Mouse (Mus musculus): ENCODE results near the gene Fam214a. TPM values are rescaled to one million over a fixed set of nuclear protein-coding genes. Genes with fewer than 3 reads are reported as not detected.

The Fam214a gene
- polyA plus RNA-seq, 1 experiment from 2014 or later = 14.3 TPM

DNA sequence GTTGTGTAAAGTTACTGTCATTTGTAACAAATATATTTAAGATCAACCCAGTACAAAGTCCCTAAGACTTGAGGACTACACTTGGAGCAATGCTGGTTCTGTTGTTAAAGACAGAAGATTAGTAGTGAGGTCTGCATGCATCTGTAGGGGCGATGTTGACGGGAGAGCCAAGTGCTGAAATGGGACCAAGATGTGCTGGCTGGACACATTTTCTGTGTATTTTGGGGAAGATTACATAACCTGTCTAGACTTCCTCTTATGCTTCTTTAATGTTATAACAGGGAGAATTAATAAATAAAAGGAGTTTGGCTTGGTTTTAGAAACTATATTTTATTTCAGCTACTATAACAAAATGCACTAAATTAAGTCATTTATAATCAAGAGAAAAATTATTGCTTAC is 37.3 kb downstream of the Fam214a start:
- Histone ChIP-seq H3K4me3 (ENCODE audit: control insufficient read depth in 1 of 2, insufficient read depth in 1 of 2, low read depth in 1 of 2, low read length in 2 of 2) (no peak overlapping the region), H3K4me2 (ENCODE audit: low read length) (no peak overlapping the region), H3K9ac (ENCODE audit: low read length) (no peak overlapping the region), H3K9me3 (ENCODE audit: control insufficient read depth, low read length) (no peaks in the 10 kb centered on the region), H3K36me3 (ENCODE audit: control insufficient read depth, insufficient read depth, low read length) (no peaks in the 10 kb centered on the region), H3K27ac (replicated peaks in 1 of 2; ENCODE audit: control insufficient read depth in 1 of 2, insufficient read depth in 1 of 2, low read depth in 2 of 2, low read length in 2 of 2) (no peak overlapping the region), H3K4me1 (ENCODE audit: control insufficient read depth in 2 of 2, insufficient read depth in 2 of 2, low read length in 2 of 2) (peaks cover 0 to 9% of the 10 kb centered on the region in 2 experiments; a peak in 2 of 4 replicates), H3K27me3 (ENCODE audit: control insufficient read depth, insufficient read depth, low read length) (no peaks in the 10 kb centered on the region)
- 77% methylated on average over 2 of the region's 2 CpGs for WGBS
- ATAC-seq (ENCODE audit: insufficient number of reproducible peaks, insufficient read depth, low FRiP score, low read depth) = no peak

DNA sequence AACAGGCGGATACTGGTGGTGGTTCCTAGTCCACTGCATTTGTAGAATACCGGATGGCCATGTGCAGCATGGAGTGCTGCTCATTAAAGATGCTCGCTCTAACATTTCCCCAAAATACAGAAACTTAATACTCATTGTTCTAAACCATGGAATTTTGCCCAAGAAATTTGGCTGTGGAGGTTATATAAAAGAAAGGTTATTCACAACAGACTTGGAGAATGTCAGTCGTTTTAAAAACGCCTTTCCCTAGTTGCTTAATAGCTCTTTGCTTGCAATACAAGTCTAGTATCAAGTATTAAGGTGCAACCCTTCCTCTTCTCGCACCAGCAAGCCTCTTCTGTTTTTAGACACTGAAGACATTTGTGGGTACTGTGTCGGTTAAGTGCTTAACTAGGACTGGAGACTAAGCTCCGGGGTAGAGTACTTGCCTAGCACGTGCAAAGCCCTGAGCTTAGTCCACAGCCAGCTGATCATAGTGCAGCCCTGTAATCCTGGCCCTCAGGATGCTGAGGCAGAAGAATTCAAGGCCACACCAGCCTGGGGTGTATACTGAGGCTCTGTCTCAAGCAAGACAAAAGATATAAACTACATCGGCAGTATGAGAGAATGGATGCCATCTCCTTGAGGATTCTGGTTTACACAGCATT is 42.0 kb downstream of the Fam214a start:
- H3K27me3 ChIP-seq (ENCODE audit: control insufficient read depth, insufficient read depth, low read length) = no peaks in the 10 kb centered on the region
- no peak for ATAC-seq (ENCODE audit: insufficient number of reproducible peaks, insufficient read depth, low FRiP score, low read depth)
- no peaks in the 10 kb centered on the region for H3K36me3 ChIP-seq (ENCODE audit: control insufficient read depth, insufficient read depth, low read length)
- H3K9me3 ChIP-seq (ENCODE audit: control insufficient read depth, low read length) = no peaks in the 10 kb centered on the region
- H3K9ac ChIP-seq (ENCODE audit: low read length) = no peak overlapping the region
- H3K27ac ChIP-seq (replicated peaks in 1 of 2; ENCODE audit: control insufficient read depth in 1 of 2, insufficient read depth in 1 of 2, low read depth in 2 of 2, low read length in 2 of 2) = no peak overlapping the region
- WGBS = 84% methylated on average over 10 of the region's 10 CpGs
- H3K4me3 ChIP-seq (ENCODE audit: control insufficient read depth in 1 of 2, insufficient read depth in 1 of 2, low read depth in 1 of 2, low read length in 2 of 2) = no peak overlapping the region
- no peaks in the 10 kb centered on the region for H3K4me1 ChIP-seq (ENCODE audit: control insufficient read depth in 2 of 2, insufficient read depth in 2 of 2, low read length in 2 of 2)
- H3K4me2 ChIP-seq (ENCODE audit: low read length) = no peak overlapping the region

DNA sequence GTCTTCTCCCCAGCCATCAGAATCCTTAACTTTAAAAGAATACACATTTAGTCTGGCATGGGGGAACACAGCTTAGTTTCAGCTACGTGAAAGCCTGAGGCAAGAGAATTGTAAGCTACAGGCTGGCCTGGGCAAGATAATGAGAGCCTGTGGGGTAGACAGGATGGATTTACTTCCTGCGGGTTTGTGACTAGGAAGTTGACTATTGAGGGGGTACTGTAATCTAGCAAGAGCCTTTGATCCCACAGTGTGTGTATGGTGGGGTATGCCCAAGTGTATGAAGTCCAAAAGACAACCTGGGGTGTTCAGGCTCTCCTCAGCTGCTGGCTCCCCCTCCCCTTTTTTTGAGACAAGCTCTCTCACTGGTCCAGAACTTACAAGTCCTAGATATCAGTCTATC is 43.7 kb downstream of the Fam214a start:
- no peak for ATAC-seq (ENCODE audit: insufficient number of reproducible peaks, insufficient read depth, low FRiP score, low read depth)
- Histone ChIP-seq H3K27ac (replicated peaks in 1 of 2; ENCODE audit: control insufficient read depth in 1 of 2, insufficient read depth in 1 of 2, low read depth in 2 of 2, low read length in 2 of 2) (no peak overlapping the region), H3K4me1 (ENCODE audit: control insufficient read depth in 2 of 2, insufficient read depth in 2 of 2, low read length in 2 of 2) (peaks cover 4 to 7% of the 10 kb centered on the region in 2 experiments), H3K9me3 (ENCODE audit: control insufficient read depth, low read length) (no peaks in the 10 kb centered on the region), H3K27me3 (ENCODE audit: control insufficient read depth, insufficient read depth, low read length) (no peaks in the 10 kb centered on the region), H3K4me3 (ENCODE audit: control insufficient read depth in 1 of 2, insufficient read depth in 1 of 2, low read depth in 1 of 2, low read length in 2 of 2) (no peak overlapping the region), H3K36me3 (ENCODE audit: control insufficient read depth, insufficient read depth, low read length) (no peaks in the 10 kb centered on the region), H3K9ac (ENCODE audit: low read length) (no peak overlapping the region), H3K4me2 (ENCODE audit: low read length) (no peak overlapping the region)
- WGBS = 62% methylated on average over 2 of the region's 2 CpGs

DNA sequence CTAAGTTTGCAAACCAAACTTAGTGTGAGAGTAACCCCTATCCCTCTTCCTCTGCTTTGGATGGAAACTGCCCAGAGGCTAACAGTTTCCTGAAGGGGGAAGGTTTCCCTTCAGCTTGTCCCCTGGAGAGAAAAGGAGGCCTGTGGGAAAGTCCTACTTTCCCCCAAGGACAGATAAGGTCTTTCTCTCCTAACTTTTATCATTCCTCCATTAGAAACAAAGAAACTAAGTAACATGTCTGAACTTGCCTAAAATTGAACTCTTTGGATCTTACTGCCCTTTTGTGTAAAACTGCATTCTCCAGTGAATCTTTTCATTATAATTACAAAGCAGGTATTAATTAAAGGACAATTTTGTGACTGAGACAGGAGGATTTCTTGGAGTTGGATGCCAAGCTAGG is 45.3 kb downstream of the Fam214a start:
- no peak overlapping the region for H3K4me2 ChIP-seq (ENCODE audit: low read length)
- no peak for ATAC-seq (ENCODE audit: insufficient number of reproducible peaks, insufficient read depth, low FRiP score, low read depth)

DNA sequence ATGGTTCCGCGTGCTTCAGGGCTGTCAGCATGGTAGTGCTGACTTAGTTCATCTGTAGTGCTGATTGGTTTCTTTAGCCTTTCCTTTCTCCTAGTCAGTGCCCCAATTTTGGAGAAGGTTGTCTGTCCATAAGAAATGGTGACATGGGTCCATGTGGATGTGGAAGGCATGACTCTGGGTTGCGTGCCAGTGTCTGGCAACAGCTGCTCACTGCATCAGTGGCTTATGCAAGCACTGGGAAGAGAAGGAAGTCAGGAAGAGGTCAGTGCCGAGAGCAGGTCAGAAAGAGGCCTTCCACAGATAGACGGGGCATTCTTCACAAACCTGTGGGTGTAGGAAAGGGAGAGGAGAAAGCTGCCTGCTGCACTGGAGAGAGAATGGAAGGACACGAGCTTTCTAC is 48.3 kb downstream of the Fam214a start:
- Histone ChIP-seq H3K27me3 (ENCODE audit: control insufficient read depth, insufficient read depth, low read length) (no peaks in the 10 kb centered on the region), H3K9me3 (ENCODE audit: control insufficient read depth, low read length) (no peaks in the 10 kb centered on the region), H3K4me2 (ENCODE audit: low read length) (no peak overlapping the region), H3K4me1 (ENCODE audit: control insufficient read depth in 2 of 2, insufficient read depth in 2 of 2, low read length in 2 of 2) (peaks cover 9 to 21% of the 10 kb centered on the region in 2 experiments), H3K36me3 (ENCODE audit: control insufficient read depth, insufficient read depth, low read length) (peaks cover 6% of the 10 kb centered on the region), H3K9ac (ENCODE audit: low read length) (no peak overlapping the region), H3K4me3 (ENCODE audit: control insufficient read depth in 1 of 2, insufficient read depth in 1 of 2, low read depth in 1 of 2, low read length in 2 of 2) (no peak overlapping the region), H3K27ac (replicated peaks in 1 of 2; ENCODE audit: control insufficient read depth in 1 of 2, insufficient read depth in 1 of 2, low read depth in 2 of 2, low read length in 2 of 2) (0 out of 4 replicates have a peak overlapping the region, but pooled peaks of 1 of the 2 experiments have one; percentile 66)
- WGBS = 65% methylated on average over 6 of the region's 6 CpGs
- ATAC-seq (ENCODE audit: insufficient number of reproducible peaks, insufficient read depth, low FRiP score, low read depth) = peak; percentile 43; the same call in 1 of the 2 replicates

More for the DNA sequence above, 45.3 kb downstream of the Fam214a start:
- peaks cover 9 to 18% of the 10 kb centered on the region in 2 experiments for H3K4me1 ChIP-seq (ENCODE audit: control insufficient read depth in 2 of 2, insufficient read depth in 2 of 2, low read length in 2 of 2)
- no peaks in the 10 kb centered on the region for H3K36me3 ChIP-seq (ENCODE audit: control insufficient read depth, insufficient read depth, low read length)
- H3K27me3 ChIP-seq (ENCODE audit: control insufficient read depth, insufficient read depth, low read length) = no peaks in the 10 kb centered on the region
- H3K27ac ChIP-seq (replicated peaks in 1 of 2; ENCODE audit: control insufficient read depth in 1 of 2, insufficient read depth in 1 of 2, low read depth in 2 of 2, low read length in 2 of 2) = no peak overlapping the region
- H3K9ac ChIP-seq (ENCODE audit: low read length) = no peak overlapping the region
- H3K4me3 ChIP-seq (ENCODE audit: control insufficient read depth in 1 of 2, insufficient read depth in 1 of 2, low read depth in 1 of 2, low read length in 2 of 2) = no peak overlapping the region
- no peaks in the 10 kb centered on the region for H3K9me3 ChIP-seq (ENCODE audit: control insufficient read depth, low read length)

DNA sequence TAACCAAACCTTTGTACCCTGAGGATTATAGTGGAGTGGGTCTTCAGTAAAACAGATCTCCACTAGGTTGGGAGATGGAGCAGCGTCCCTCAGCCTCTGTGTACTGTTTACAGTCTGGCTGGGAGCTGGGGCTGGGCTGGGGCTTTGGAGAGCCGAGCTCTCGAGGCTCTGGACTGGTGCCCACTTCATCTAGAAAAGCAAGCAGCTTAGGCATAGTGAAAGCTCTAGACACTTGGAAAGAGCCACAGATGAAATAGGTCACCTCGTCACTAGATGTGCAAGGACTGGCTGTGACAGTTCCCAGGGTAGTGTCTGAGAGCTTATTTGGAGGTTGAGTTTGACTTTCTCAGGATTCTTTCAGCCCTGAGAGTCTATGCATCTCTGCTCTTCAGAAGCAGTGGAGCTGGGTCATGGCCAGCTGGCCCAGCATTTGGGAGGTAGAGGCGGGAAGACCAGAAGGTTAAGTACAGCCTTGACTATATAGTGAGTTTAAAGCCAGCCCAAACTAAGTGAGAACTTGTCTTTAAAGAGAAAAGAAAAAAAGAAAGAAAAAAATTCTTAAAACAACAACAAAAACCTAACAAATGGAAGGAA is 49.0 kb downstream of the Fam214a start:
- Histone ChIP-seq H3K27me3 (ENCODE audit: control insufficient read depth, insufficient read depth, low read length) (no peaks in the 10 kb centered on the region), H3K27ac (replicated peaks in 1 of 2; ENCODE audit: control insufficient read depth in 1 of 2, insufficient read depth in 1 of 2, low read depth in 2 of 2, low read length in 2 of 2) (peak overlapping the region in 1 of 2 experiments; percentile 66; a peak in 2 of 4 replicates), H3K36me3 (ENCODE audit: control insufficient read depth, insufficient read depth, low read length) (peaks cover 13% of the 10 kb centered on the region), H3K9ac (ENCODE audit: low read length) (no peak overlapping the region), H3K4me2 (ENCODE audit: low read length) (peak overlapping the region; percentile 18; the same call in 1 of the 2 replicates), H3K4me3 (ENCODE audit: control insufficient read depth in 1 of 2, insufficient read depth in 1 of 2, low read depth in 1 of 2, low read length in 2 of 2) (no peak overlapping the region), H3K4me1 (ENCODE audit: control insufficient read depth in 2 of 2, insufficient read depth in 2 of 2, low read length in 2 of 2) (peaks cover 9 to 21% of the 10 kb centered on the region in 2 experiments), H3K9me3 (ENCODE audit: control insufficient read depth, low read length) (no peaks in the 10 kb centered on the region)
- ATAC-seq (ENCODE audit: insufficient number of reproducible peaks, insufficient read depth, low FRiP score, low read depth) = peak; percentile 50; the same call in 1 of the 2 replicates
- WGBS = 22% methylated on average over 5 of the region's 5 CpGs

DNA sequence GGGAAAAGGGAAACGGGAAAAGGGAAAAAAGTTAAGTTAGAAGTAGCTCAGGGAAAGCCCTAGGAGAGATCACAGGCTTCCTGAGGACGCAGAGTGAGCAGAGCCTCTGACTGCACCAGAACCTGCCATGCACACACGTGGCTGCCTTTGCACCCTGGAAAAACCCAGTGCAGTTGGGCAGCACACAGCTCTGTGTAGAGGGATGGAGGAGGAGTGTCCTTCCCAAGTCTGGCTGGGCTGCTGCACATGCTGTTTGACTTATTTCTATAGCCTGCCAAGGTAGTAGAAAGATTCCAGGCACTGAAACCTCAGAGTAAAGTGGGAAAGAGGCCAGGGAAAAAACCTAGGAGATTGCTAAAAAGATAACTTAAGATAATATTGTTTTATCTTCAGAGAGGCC is 49.6 kb downstream of the Fam214a start:
- no peak for ATAC-seq (ENCODE audit: insufficient number of reproducible peaks, insufficient read depth, low FRiP score, low read depth)
- WGBS = 67% methylated on average over 3 of the region's 3 CpGs

More for the DNA sequence above, 49.6 kb downstream of the Fam214a start:
- peaks cover 18% of the 10 kb centered on the region for H3K36me3 ChIP-seq (ENCODE audit: control insufficient read depth, insufficient read depth, low read length)
- no peak overlapping the region for H3K4me2 ChIP-seq (ENCODE audit: low read length)
- H3K4me3 ChIP-seq (ENCODE audit: control insufficient read depth in 1 of 2, insufficient read depth in 1 of 2, low read depth in 1 of 2, low read length in 2 of 2) = no peak overlapping the region
- H3K27me3 ChIP-seq (ENCODE audit: control insufficient read depth, insufficient read depth, low read length) = no peaks in the 10 kb centered on the region
- H3K9ac ChIP-seq (ENCODE audit: low read length) = no peak overlapping the region
- H3K27ac ChIP-seq (replicated peaks in 1 of 2; ENCODE audit: control insufficient read depth in 1 of 2, insufficient read depth in 1 of 2, low read depth in 2 of 2, low read length in 2 of 2) = peak overlapping the region; percentile 3 to 19; a peak in 1 of 4 replicates
- peaks cover 9 to 21% of the 10 kb centered on the region in 2 experiments for H3K4me1 ChIP-seq (ENCODE audit: control insufficient read depth in 2 of 2, insufficient read depth in 2 of 2, low read length in 2 of 2)
- H3K9me3 ChIP-seq (ENCODE audit: control insufficient read depth, low read length) = no peaks in the 10 kb centered on the region

Data from heart, embryonic 14.5 days (tissue).